Mouse (Mus musculus): ENCODE data around the gene Fam189a2. TPM values are rescaled to one million over a fixed set of nuclear protein-coding genes. Genes with fewer than 3 reads are reported as not detected.

Gene Fam189a2
- total and polyA plus RNA-seq, 2 experiments from 2014 or later, result 8.3 to 98.9 TPM

DNA sequence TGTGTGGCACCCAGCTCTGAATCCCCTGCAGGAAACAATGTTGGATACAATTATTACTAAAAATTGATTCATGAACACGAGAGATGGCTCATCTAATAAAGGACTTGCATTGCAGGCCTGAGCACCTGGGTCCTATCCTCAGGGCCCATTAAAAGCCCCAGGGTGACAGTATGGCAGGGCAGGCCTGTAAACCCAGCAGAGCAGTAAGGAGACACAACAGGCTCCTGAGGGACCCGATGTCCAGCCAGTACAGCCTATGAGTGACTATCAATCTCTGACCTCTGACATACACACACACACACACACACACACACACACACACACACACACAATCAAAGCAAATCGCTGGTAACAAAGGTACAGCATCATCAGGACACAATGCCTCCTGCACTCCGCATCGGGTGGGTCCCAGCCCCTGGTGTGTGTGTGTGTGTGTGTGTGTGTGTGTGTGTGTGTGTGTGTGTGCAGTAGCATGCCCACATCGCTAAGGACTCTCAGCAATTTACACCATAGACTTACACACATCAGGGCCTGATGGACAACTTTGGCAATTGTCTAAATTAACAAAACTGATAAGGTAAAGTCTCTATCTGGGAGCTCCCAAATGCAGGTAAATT, 69.9 kb downstream of the Fam189a2 start:
- no peak overlapping the region for H3K9ac ChIP-seq (replicated peaks; ENCODE audit: low read depth, low read length)
- H3K4me1 ChIP-seq (ENCODE audit: control insufficient read depth, insufficient read depth), result peaks cover 24% of the 10 kb centered on the region
- no peaks in the 10 kb centered on the region for H3K9me3 ChIP-seq (replicated peaks; ENCODE audit: control insufficient read depth, low read length)
- no peak for TF ChIP-seq EP300 (IDR thresholded peaks at IDR 0.05; ENCODE audit: low read depth)
- no peak for TF ChIP-seq CTCF (IDR thresholded peaks at IDR 0.05; ENCODE audit: low read depth)
- no peak for DNase-seq (ENCODE audit: low spot score)
- no peak overlapping the region for H3K4me3 ChIP-seq (ENCODE audit: low read depth, low read length)
- ATAC-seq (ENCODE audit: insufficient read depth, low read depth), result no peak
- WGBS, result 74% methylated on average over 6 of the region's 6 CpGs
- H3K36me3 ChIP-seq (replicated peaks; ENCODE audit: control insufficient read depth, insufficient read depth, low read length), result no peaks in the 10 kb centered on the region
- 0 out of 2 replicates have a peak overlapping the region, but pooled peaks have one; percentile 36 for H3K27ac ChIP-seq (ENCODE audit: low read depth)
- H3K4me2 ChIP-seq (ENCODE audit: low read depth, low read length), result no peak overlapping the region
- no peaks in the 10 kb centered on the region for H3K27me3 ChIP-seq (ENCODE audit: control insufficient read depth, insufficient read depth, low read length)

- ATAC-seq (ENCODE audit: insufficient read depth, low read depth) (no peak), DNase-seq (ENCODE audit: low spot score) (no peak)
- 45% methylated on average over 3 of the region's 3 CpGs for WGBS
- Histone ChIP-seq H3K4me2 (ENCODE audit: low read depth, low read length) (no peak overlapping the region), H3K4me3 (ENCODE audit: low read depth, low read length) (no peak overlapping the region), H3K27ac (ENCODE audit: low read depth) (0 out of 2 replicates have a peak overlapping the region, but pooled peaks have one; percentile 36), H3K9ac (replicated peaks; ENCODE audit: low read depth, low read length) (no peak overlapping the region), H3K36me3 (replicated peaks; ENCODE audit: control insufficient read depth, insufficient read depth, low read length) (no peaks in the 10 kb centered on the region), H3K9me3 (replicated peaks; ENCODE audit: control insufficient read depth, low read length) (no peaks in the 10 kb centered on the region), H3K4me1 (ENCODE audit: control insufficient read depth, insufficient read depth) (peaks cover 24% of the 10 kb centered on the region), H3K27me3 (ENCODE audit: control insufficient read depth, insufficient read depth, low read length) (no peaks in the 10 kb centered on the region)
- TF ChIP-seq EP300 (IDR thresholded peaks at IDR 0.05; ENCODE audit: low read depth) (no peak), CTCF (IDR thresholded peaks at IDR 0.05; ENCODE audit: low read depth) (no peak)
These were observed 70.5 kb downstream of the Fam189a2 start for GRCm38 (mm10) chr19:23960275-23960674.

GRCm38 (mm10) chr19:23959870-23960269, 70.9 kb downstream of the Fam189a2 start:
- no peak overlapping the region for H3K9ac ChIP-seq (replicated peaks; ENCODE audit: low read depth, low read length)
- no peak for DNase-seq (ENCODE audit: low spot score)
- no peaks in the 10 kb centered on the region for H3K9me3 ChIP-seq (replicated peaks; ENCODE audit: control insufficient read depth, low read length)
- no peak for TF ChIP-seq EP300 (IDR thresholded peaks at IDR 0.05; ENCODE audit: low read depth)
- no peak for TF ChIP-seq CTCF (IDR thresholded peaks at IDR 0.05; ENCODE audit: low read depth)
- no peaks in the 10 kb centered on the region for H3K36me3 ChIP-seq (replicated peaks; ENCODE audit: control insufficient read depth, insufficient read depth, low read length)
- no peak for ATAC-seq (ENCODE audit: insufficient read depth, low read depth)
- no peak overlapping the region for H3K4me3 ChIP-seq (ENCODE audit: low read depth, low read length)
- peaks cover 23% of the 10 kb centered on the region for H3K4me1 ChIP-seq (ENCODE audit: control insufficient read depth, insufficient read depth)
- H3K27me3 ChIP-seq (ENCODE audit: control insufficient read depth, insufficient read depth, low read length), result no peaks in the 10 kb centered on the region
- H3K4me2 ChIP-seq (ENCODE audit: low read depth, low read length), result no peak overlapping the region
- H3K27ac ChIP-seq (ENCODE audit: low read depth), result no peak overlapping the region
- 25% methylated on average over 7 of the region's 7 CpGs for WGBS

DNA sequence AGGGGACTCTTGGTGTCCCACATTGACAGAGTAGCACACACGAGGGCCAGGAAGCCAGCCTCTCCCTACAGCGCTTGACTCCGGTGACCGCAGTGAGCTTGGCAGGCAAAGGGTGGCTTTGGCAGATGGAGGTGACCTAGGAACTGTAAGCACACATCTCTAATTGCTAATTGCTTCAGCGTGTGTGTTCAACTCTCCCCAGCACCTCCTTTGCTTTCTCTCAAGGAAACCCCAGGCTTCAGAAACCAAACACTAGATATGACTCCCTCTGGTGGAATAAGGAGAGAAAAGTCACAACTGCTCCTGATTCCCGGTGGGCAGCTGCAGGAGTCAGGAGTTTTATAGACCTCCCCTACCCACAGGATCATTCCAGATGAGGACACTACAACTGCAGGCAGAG, 71.9 kb downstream of the Fam189a2 start:
- no peak overlapping the region for H3K4me2 ChIP-seq (ENCODE audit: low read depth, low read length)
- H3K9ac ChIP-seq (replicated peaks; ENCODE audit: low read depth, low read length), result no peak overlapping the region
- TF ChIP-seq CTCF (IDR thresholded peaks at IDR 0.05; ENCODE audit: low read depth) (peak; percentile 47), EP300 (IDR thresholded peaks at IDR 0.05; ENCODE audit: low read depth) (no peak)
- no peak overlapping the region for H3K4me3 ChIP-seq (ENCODE audit: low read depth, low read length)
- DNase-seq (ENCODE audit: low spot score) (no peak), ATAC-seq (ENCODE audit: insufficient read depth, low read depth) (no peak)
- 52% methylated on average over 6 of the region's 6 CpGs for WGBS
- no peak overlapping the region for H3K27ac ChIP-seq (ENCODE audit: low read depth)
- no peaks in the 10 kb centered on the region for H3K36me3 ChIP-seq (replicated peaks; ENCODE audit: control insufficient read depth, insufficient read depth, low read length)
- no peaks in the 10 kb centered on the region for H3K27me3 ChIP-seq (ENCODE audit: control insufficient read depth, insufficient read depth, low read length)
- no peaks in the 10 kb centered on the region for H3K9me3 ChIP-seq (replicated peaks; ENCODE audit: control insufficient read depth, low read length)
- peaks cover 16% of the 10 kb centered on the region for H3K4me1 ChIP-seq (ENCODE audit: control insufficient read depth, insufficient read depth)

DNA sequence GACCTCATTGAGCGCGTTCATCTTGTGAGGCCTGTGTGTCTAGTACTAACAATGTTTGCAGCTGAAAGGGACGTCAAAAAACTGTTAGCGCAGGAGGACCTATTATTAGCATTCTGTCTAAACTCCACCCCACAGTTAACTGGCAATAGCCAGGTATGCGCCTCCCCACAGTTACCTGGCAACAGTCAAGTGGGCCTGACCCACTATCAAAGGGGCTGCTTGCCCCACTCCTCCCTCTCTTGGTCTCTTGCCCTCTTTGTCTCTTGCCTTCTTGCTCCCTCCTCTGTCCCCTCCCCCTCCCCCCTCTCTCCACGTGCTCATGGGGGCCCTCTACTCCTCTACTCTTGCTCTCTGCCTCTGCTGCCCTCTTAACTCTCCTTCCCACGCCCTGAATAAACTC, 73.3 kb downstream of the Fam189a2 start:
- Histone ChIP-seq H3K27ac (ENCODE audit: low read depth) (no peak overlapping the region), H3K4me1 (ENCODE audit: control insufficient read depth, insufficient read depth) (peaks cover 16% of the 10 kb centered on the region), H3K4me3 (ENCODE audit: low read depth, low read length) (no peak overlapping the region), H3K4me2 (ENCODE audit: low read depth, low read length) (no peak overlapping the region), H3K9ac (replicated peaks; ENCODE audit: low read depth, low read length) (no peak overlapping the region), H3K9me3 (replicated peaks; ENCODE audit: control insufficient read depth, low read length) (no peaks in the 10 kb centered on the region), H3K36me3 (replicated peaks; ENCODE audit: control insufficient read depth, insufficient read depth, low read length) (no peaks in the 10 kb centered on the region), H3K27me3 (ENCODE audit: control insufficient read depth, insufficient read depth, low read length) (no peaks in the 10 kb centered on the region)
- ATAC-seq (ENCODE audit: insufficient read depth, low read depth), result no peak
- no peak for DNase-seq (ENCODE audit: low spot score)
- TF ChIP-seq EP300 (IDR thresholded peaks at IDR 0.05; ENCODE audit: low read depth) (no peak), CTCF (IDR thresholded peaks at IDR 0.05; ENCODE audit: low read depth) (no peak)
- WGBS, result 47% methylated on average over 7 of the region's 7 CpGs

All from heart, postnatal 0 days (tissue).